Mouse (Mus musculus): ENCODE measurements around the gene Cdc42ep3.

Cdc42ep3 gene

DNA sequence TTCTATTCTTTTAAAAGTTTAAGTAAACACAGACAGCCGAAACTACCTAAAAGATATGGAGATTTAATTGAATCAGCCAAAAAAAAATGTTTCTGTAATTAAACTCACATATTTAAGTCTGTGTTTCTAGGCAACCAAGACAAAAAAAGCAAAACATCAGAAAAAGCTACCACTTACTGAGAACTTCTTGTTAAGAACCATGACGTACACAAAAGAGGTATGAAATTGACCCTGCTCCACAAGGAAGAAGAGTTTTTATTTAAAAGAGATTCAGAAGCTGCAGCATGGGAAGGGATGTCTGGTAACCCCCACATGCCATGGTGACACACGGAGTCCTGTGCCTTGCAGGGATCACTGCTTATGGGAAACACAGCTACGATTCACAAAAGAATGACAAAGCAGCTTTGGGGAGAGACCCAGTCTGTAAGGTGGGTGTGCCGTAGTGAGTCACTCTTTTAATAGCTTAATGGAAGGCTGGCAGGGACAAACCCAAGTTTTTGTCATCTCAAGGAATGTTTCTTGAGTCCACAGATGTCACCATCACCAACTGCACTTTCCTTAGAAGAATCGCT, 69.8 kb downstream of the Cdc42ep3 start:
- no peak for DNase-seq
